Mouse (Mus musculus): ENCODE results near the gene Csrp2.

Gene Csrp2

DNA sequence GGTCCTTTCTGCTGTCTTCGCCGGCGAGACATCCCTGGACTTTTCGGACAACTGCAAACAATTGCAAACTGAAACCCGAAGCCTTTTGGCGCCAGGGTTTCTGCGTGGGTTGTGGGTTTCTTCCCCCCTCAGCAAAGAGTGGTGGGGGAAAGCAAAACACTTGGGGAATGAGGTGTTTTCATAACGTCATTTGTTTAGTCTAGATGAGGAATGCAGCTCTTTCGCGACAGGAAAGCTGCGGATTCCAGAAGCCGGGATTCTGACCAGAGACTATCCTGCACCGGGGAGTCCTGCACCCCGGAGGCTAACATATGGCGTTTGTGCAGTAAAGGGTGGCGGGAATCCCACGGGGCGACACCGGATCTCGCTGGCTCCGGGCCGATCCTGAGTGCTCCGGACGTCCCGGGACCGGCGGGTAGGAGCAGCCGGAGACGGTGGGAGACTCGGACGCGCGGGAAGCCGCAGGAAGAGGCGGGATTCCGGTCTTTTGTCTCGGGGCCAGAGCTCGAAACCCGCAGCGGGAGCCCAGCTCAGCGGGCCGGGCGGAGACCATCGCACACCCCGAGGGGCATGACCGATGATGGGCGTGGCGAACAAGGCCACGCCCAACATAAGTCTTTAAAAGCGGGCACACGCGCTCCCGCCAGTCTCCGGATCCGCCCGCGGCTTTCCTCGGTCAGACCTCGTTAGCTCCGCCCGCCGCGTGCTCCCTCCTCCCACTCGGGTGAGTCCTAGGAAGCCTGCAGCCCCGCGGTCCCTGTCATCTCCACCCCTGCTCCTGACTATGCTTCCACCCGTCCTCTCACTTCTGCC is at the start of gene Csrp2:
Csrp2 (plus strand) TSS at position 259 of the 813 bp plus-strand sequence.
- peak; percentile 57 to 72 for DNase-seq (ENCODE audit: low spot score in 2 of 2)

DNA sequence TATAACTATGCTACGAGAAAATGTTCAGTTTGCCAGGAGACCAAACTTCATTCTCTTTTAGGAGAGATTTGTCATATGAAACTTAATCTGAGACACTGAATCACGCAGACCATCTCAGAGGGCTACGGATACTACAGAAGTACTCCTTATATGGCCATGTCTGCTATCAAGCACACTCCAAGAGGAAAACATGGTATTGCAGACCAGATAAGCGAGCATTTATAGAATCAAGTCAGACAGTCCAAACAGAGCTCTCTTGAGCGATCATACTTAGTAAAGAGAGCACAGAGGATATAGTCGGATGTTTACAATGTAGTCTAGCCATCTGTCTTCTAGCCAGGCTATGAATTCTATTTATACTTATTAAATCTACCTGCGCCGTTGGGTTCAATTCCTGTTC is 44.7 kb upstream of the Csrp2 start:
- no peak for DNase-seq (ENCODE audit: low spot score in 2 of 2)

DNA sequence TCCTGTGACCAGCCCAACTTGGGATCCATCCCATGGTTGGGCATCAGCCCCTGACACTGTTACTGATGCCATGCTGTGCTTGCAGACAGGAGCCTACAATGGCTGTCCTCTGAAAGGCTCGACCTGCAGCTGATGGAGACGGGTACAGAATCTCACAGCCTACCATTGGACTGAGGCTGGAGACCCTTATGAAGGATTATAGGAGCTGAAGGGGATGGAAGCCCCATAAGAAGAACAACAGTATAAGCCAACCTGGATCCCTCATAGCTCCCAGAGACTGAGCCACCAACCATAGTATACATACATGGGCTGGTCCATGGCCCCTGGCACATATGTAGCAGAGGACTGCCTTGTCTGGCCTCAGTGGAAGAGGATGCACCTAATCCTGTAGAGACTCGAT is 42.6 kb upstream of the Csrp2 start:
- no peak for DNase-seq (ENCODE audit: low spot score in 2 of 2)

DNA sequence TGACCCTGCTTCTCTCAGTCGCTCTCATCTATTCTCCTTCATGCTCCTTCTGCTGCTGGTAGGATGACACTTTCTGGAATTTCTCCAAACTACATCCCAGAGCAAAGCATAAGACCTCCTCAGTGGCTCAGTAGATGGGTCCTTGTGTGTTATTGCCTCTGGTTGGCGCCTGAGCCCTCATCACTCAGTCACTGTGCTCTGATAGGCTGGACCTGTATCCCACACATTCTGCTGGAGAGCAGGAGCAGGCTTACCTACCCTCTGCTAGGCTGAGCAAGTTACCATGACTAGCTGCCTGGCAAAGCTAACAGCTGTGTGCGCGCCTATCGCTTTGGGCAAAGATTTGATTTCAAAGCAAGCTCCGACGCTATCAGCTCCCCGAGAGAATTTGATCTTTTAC is 41.7 kb upstream of the Csrp2 start:
- DNase-seq (ENCODE audit: low spot score in 2 of 2), result no peak

- DNase-seq (ENCODE audit: low spot score in 2 of 2), result no peak
Observed at GRCm38 (mm10) chr10:110878641-110879040, 40.9 kb upstream of the Csrp2 start.

GRCm38 (mm10) chr10:110879426-110880066 is 40.0 kb upstream of the Csrp2 start:
- DNase-seq (ENCODE audit: low spot score in 2 of 2), result no peak

GRCm38 (mm10) chr10:110881346-110881745 is 38.2 kb upstream of the Csrp2 start:
- DNase-seq (ENCODE audit: low spot score in 2 of 2), result no peak

- no peak for DNase-seq (ENCODE audit: low spot score in 2 of 2)
Observed at GRCm38 (mm10) chr10:110882701-110883100, 36.9 kb upstream of the Csrp2 start.

GRCm38 (mm10) chr10:110890656-110891272 is 28.8 kb upstream of the Csrp2 start:
- no peak for DNase-seq (ENCODE audit: low spot score in 2 of 2)

DNA sequence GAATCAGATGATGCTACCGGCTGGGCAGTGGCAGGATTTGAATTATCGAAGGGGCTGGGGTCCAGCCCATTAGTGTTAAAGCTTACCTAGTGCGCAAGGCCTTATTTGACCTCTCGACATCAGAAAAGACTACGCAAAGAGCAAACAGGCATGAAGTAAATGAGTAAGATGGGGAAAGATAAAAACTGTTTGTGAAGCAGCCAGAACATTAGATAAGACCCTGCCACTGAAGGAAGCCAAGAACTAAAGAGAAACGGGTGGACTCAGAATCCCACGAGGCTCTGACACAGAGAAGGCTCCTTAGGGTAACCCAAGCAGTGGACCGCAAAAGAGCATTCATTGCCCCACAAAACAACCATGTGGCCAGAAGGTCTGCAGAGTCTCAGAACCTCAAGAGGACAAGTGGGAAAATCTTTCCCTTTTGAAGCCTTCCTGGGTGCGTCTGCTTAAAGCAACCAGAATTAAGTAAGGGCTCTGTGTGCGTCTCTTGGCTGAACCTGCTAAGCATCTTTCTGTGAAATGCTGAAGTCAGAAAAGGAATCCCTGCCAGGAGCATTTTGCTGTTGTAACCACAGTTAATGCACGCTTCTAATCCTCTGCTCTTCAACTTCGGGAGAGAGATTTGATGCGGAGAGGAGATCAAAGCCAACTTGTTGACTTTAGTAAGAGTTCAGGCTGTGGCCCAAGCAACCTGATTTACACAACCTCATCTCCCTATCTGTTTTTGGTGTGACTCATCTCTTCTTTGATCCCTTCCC is 19.7 kb upstream of the Csrp2 start:
- no peak for DNase-seq (ENCODE audit: low spot score in 2 of 2)

DNA sequence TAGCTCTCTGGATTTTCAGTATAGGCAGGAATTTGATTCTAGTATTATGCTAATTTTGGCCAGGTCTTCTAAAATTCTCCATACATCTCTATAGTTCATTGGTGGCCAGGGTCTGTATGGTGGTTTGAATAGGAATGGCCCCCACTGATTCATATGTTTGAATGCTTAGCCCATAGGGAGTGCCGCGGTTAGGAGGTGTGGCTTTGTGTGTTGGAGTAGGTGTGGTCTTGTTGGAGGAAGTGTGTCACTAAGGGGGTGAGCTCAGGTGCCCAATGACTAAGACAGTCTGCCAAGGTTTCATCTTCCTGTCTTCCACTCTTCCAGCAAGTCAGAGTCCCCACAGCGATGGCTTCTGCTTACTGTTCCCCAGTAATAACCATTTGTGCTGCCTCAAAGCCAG is 15.7 kb upstream of the Csrp2 start:
- no peak for DNase-seq (ENCODE audit: low spot score in 2 of 2)

DNA sequence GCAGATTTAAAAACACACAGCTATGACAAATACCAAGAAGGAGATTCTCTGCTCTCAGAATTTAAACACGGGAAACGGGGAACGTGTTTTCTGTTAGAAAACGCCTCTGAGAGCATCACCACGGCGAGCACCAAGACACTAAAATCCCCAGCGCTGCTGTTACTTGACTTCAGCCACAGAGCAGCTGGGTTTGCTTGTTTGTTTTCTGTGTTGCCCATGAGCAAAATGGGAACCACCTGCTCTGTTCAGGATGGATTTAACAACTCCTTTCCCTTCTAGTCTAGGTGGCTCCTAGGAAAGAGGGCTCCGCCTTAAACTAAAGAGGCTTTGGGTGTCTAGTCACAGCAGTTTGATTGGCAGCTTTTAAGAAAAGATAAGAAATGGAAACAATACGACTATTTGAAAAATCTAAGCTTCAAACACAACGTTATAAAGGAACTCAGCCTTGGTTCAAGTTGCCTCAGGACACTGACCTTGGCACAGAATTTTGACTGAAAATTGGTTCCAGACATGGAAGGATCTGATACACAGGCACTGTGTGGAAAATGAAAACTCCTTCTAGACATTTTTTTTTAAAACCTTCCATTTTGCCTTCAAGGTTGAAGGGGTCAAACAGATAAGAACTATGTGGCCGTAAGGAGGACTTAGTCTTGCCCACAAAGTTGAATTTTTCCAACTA is 2.8 kb upstream of the Csrp2 start:
- DNase-seq (ENCODE audit: low spot score in 2 of 2), result no peak

DNA sequence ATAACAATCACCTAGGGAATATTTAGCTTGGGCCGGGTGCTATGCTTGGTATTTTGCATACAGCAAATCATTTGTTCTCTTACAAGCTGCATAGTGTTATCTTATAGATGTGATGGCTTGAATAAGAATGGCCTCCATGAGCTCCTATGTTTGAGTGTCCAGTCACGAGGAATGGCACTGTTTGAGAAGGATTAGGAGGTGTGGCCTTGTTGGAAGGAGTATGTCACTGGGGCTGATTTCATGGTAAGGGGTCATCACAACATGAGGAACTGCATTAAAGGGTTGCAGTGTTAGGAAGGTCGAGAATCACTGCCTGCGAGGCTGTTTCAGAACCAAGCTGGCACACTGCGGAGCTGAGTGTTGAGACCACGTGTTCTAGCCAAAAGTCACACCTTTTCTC is 2.1 kb upstream of the Csrp2 start:
- DNase-seq (ENCODE audit: low spot score in 2 of 2), result no peak

- DNase-seq (ENCODE audit: low spot score in 2 of 2), result peak in 1 of 2 experiments; percentile 34
Observed at GRCm38 (mm10) chr10:110918414-110919391, 886 bp upstream of the Csrp2 start.

DNA sequence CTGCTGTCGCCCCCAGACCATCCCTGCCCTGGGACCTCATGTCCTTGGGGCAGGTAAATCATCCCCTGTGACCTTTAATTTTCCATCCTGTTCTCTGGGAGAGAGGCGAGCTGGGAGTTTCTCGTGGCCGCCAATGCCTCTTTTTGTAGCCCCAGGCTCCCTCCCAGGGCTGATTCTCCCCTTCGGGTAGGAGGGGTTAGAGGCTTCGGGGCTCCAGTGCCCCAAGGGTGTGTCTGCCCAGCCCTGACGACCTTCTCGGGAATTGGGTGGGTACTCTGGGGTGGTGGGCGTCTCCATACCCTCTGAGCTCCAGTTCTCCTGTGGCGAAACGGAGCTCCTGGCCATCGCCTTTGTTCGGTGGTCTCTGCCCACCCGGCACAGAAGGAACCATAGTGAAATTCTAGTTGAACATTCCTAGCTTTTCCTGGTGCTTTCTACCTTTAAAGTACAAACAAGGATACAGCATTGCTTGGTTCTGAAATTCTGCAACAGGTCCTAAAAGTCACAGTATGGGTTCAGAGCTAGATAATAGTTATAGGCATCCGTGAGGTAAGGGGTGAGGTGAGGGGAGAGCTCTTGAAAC is 870 bp downstream of the Csrp2 start:
- DNase-seq (ENCODE audit: low spot score in 2 of 2), result no peak

GRCm38 (mm10) chr10:110921890-110922289 is 2.3 kb downstream of the Csrp2 start:
- DNase-seq (ENCODE audit: low spot score in 2 of 2), result no peak

DNA sequence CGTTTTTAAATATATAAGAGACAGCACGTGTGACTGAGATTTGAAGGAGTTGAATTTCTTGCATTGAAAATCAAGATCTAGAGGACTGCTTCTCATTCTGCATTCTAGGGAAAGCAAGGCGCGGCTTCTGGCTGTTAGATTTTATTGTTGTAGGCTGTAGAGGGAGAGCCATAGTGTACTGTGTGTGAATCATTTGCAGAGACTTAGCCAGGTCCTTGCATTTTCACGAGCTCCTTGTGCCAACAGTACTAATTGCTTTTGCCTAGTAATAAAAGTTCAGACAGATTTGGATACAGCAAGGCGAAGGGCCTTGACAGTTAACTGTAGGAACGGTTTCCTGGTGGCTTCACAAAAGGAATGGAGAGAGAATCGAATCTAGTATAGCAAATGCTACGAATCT is 3.0 kb downstream of the Csrp2 start:
- DNase-seq (ENCODE audit: low spot score in 2 of 2), result no peak

GRCm38 (mm10) chr10:110927491-110927890 is 7.9 kb downstream of the Csrp2 start:
- DNase-seq (ENCODE audit: low spot score in 2 of 2), result no peak

DNA sequence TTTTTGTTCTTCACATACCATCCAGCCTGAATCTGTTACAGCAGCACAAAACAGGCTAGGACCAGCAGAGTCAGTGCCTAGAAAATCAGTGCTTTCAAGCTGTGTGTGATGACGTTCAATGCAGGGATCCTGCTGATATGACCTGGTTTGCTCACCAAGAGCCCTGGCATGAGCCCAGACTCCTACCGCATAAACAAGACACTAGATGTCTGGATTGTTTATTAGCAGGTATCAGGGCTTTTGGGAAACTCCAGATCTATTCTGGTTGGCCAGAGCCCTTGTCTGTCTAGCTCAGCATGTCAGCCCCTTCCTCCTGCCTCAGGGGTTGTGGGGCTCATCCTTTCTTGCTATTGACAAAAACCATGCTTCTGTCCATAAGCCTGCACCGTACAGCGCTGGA is 10.2 kb downstream of the Csrp2 start:
- DNase-seq (ENCODE audit: low spot score in 2 of 2), result no peak
